Mouse (Mus musculus) monocyte, adult 59 days (primary cell): ENCODE results near the gene Olfr591. TPM values are rescaled to one million over a fixed set of nuclear protein-coding genes. Genes with fewer than 3 reads are reported as not detected.

Experiments
- total RNA-seq, 2 experiments: library from RNA; stranded (reverse); gene quantifications; one replicate each; pipeline ENCODE4 v1.2.4; 2023

Olfr591 gene
- total RNA-seq, result not detected

DNA sequence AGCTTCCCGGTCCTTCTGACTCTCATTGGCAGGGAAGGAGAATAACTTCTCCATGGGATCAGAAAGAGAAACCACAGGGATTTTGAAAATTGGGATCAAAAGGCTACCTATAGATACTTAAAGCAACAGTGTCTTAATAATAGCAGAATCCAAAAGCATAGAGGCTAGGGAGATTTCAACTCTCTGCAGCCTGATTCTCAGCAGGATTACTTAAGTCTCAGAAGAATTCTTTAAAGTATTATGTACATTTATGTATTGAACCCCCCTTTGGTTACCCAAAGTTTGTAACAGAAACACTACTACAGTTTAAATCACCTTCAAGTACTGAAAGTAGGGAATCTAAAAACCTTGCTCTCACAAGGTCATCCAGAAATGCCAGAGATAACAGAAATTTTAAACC lies at the start of gene Olfr591:
Olfr591 (minus strand) TSS at position 101 of the 400 bp plus-strand sequence.

DNA sequence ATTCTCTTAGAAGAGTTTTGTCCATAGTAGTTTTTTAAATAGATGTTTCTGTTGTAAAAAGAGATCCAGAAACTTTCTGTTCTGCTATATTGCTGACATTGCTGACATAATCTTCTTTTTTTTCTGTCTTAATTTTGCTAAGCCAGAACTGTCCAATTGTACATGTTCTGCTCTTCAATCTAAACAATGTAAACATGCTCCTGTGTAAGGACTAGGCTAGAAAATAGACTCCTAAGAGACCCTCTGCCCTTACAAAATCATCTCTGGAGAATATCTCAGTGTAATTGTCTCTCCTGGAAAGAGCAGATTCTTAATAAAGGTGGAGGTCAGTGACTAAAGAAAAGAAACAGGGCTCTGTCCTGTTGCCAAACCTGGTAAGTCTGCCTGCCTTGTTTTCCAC lies 38.6 kb upstream of the Olfr591 start, which contains the start of gene Olfr594:
Olfr594 (plus strand) TSS at position 301 of the 400 bp plus-strand sequence.

DNA sequence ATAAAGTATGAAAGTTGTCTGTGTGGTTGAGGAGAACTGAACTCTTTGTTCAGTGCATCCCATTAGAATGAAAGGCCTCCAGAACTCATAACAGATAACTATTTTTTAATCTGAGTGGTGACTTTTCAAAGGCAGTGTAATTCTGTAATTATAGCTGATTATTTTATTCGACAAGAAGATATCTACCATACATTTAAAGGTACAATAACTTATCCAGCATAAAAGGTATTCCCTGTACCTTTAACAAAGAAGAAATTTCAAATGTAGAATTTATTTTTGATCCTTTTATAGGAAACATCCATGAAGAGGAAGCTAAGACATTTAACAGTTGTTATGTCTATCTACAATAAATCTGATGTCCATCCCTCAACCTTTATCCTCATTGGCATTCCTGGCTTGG lies 33.4 kb upstream of the Olfr591 start, which contains the start of gene Olfr593:
Olfr593 (plus strand) TSS at position 301 of the 400 bp plus-strand sequence.

DNA sequence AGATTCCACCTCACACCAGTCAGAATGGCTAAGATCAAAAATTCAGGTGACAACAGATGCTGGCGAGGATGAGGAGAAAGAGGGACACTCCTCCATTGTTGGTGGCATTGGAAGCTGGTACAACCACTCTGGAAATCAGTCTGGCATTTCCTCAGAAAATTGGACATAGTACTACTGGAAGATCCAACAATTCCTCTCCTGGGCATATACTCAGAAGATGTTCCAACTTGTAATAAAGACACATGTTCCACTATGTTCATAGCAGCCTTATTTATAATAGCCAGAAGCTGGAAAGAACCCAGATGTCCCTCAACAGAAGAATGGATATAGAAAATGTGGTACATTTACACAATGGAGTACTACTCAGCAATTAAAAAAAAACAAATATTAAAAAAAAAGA lies 6.4 kb upstream of the Olfr591 start, which contains the start of gene Olfr592:
Olfr592 (plus strand) TSS at position 301 of the 400 bp plus-strand sequence.

DNA sequence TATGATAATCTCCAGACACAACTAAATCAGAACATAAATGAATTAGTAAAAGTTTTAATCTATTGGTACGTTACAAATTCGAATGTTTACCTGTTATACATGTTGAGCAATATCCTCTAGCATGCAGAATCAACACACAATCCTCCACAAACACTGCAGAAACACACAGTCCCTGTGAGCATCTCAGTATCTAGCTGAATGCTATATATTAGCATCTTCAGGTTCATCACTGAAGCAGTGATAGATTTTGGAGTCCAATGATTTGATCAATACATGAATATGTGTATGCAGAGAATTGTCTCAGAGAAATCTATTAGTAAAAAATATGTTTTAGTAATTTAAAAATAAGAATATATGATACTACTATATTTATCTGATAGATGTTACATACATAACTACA lies 21.9 kb downstream of the Olfr591 start, which contains the start of gene Olfr589:
Olfr589 (minus strand) TSS at position 101 of the 400 bp plus-strand sequence.

DNA sequence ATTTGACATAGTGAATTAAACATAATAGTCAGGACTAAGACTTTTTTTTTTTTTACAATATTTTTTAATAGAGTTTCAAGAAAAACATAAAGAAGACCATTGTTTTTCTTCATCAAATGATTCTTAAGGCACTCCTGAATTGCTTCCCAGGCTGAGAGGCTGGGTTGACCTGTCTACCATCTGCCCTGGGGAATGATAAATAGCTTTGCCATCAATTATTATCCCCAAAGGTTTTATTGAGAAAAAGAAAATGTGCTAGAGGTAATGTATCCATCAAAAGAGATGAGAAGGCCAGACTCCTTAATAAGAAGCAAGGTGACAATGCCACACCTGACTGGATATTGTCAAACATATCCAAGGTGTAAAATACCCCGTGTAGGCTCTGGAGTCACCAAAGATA lies 37.6 kb downstream of the Olfr591 start, which contains the start of gene Olfr588-ps1:
Olfr588-ps1 (plus strand) TSS at position 301 of the 400 bp plus-strand sequence.

DNA sequence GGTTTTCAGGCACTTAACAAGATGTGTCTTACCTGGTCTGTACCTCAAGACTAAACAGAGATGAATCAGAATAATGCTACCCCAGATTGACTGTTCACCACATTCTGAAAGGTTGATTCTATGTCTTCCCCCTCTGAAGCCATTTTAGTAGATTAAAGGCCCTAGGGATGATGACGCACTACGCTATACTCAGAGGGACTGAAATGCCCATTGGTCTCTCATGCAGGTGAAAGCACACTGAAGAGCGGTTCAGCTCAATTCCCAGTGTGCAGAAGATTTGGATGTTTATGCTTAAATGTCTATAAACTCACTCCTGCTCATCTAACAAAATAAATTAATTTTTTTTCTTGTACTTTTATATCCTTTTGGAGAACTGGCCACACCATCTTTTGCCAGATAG lies 52.6 kb downstream of the Olfr591 start, which contains the start of gene Olfr586:
Olfr586 (minus strand) TSS at position 101 of the 400 bp plus-strand sequence.

Other genes with a start within 250 kb of the Olfr591 start
- not detected for gene Olfr573-ps1, start 235.8 kb downstream of the Olfr591 start, total RNA-seq
- not detected for gene Olfr574, start 229.9 kb downstream of the Olfr591 start, total RNA-seq
- gene Olfr575, start 219.6 kb downstream of the Olfr591 start, total RNA-seq, result not detected
- not detected for gene Olfr576, start 215.7 kb downstream of the Olfr591 start, total RNA-seq
- not detected for gene Olfr577, start 202.4 kb downstream of the Olfr591 start, total RNA-seq
- gene Olfr578, start 189.0 kb downstream of the Olfr591 start, total RNA-seq, result not detected
- gene Olfr582, start 140.3 kb downstream of the Olfr591 start, total RNA-seq, result not detected
- gene Olfr583, start 127.0 kb downstream of the Olfr591 start, total RNA-seq, result not detected
- not detected for gene Olfr584, start 96.5 kb downstream of the Olfr591 start, total RNA-seq
- gene Olfr585, start 80.6 kb downstream of the Olfr591 start, total RNA-seq, result not detected
- gene Olfr586, start 52.7 kb downstream of the Olfr591 start, total RNA-seq, result not detected
- not detected for gene Olfr588-ps1, start 37.5 kb downstream of the Olfr591 start, total RNA-seq
- gene Olfr589, start 22.0 kb downstream of the Olfr591 start, total RNA-seq, result not detected
- gene Olfr592, start 6.5 kb upstream of the Olfr591 start, total RNA-seq, result not detected
- not detected for gene Olfr593, start 33.5 kb upstream of the Olfr591 start, total RNA-seq
- gene Olfr594, start 38.7 kb upstream of the Olfr591 start, total RNA-seq, result not detected
- gene Usp17ld, start 74.2 kb upstream of the Olfr591 start, total RNA-seq, result not detected
- gene Olfr596, start 127.3 kb upstream of the Olfr591 start, total RNA-seq, result not detected
- gene Olfr597, start 138.0 kb upstream of the Olfr591 start, total RNA-seq, result not detected
- gene Olfr598, start 145.2 kb upstream of the Olfr591 start, total RNA-seq, result not detected
- not detected for gene Olfr599, start 157.6 kb upstream of the Olfr591 start, total RNA-seq
- gene Olfr600, start 171.3 kb upstream of the Olfr591 start, total RNA-seq, result not detected
- not detected for gene Olfr601, start 184.3 kb upstream of the Olfr591 start, total RNA-seq
- gene Olfr603, start 207.8 kb upstream of the Olfr591 start, total RNA-seq, result not detected
- gene Usp17lc, start 236.7 kb upstream of the Olfr591 start, total RNA-seq, result not detected